Mouse (Mus musculus) kidney, adult 8-10 months (tissue): ENCODE results near the gene H6pd.

Source experiments
- DNase-seq, 2 experiments: peaks; one replicate each; pipeline ENCODE4 v3.0.0; 2022

Gene H6pd

GRCm38 (mm10) chr4:149998786-149999509 lies 9.9 kb downstream of the H6pd start:
- peak; percentile 74 to 81 for DNase-seq

GRCm38 (mm10) chr4:149997999-149998398 lies 10.8 kb downstream of the H6pd start:
- peak; percentile 13 to 14 for DNase-seq

GRCm38 (mm10) chr4:149996440-149996839 lies 12.4 kb downstream of the H6pd start:
- peak; percentile 25 to 30 for DNase-seq

GRCm38 (mm10) chr4:149995911-149996310 lies 12.9 kb downstream of the H6pd start:
- DNase-seq: peak in 1 of 2 experiments; percentile 13

GRCm38 (mm10) chr4:149994218-149994617 lies 14.6 kb downstream of the H6pd start:
- no peak for DNase-seq

GRCm38 (mm10) chr4:149992670-149993032 lies 16.2 kb downstream of the H6pd start:
- no peak for DNase-seq

- DNase-seq: peak in 1 of 2 experiments; percentile 9
Measured at GRCm38 (mm10) chr4:149991755-149992669, 16.8 kb downstream of the H6pd start.

GRCm38 (mm10) chr4:149990954-149991633 lies 17.7 kb downstream of the H6pd start:
- DNase-seq: peak; percentile 63 to 70

GRCm38 (mm10) chr4:149990212-149990953 lies 18.4 kb downstream of the H6pd start:
- DNase-seq: peak in 1 of 2 experiments; percentile 49

GRCm38 (mm10) chr4:149988931-149989556 lies 19.8 kb downstream of the H6pd start:
- DNase-seq: peak; percentile 92 to 94

- DNase-seq: peak in 1 of 2 experiments; percentile 11
Measured at GRCm38 (mm10) chr4:149988301-149988700, 20.5 kb downstream of the H6pd start.

- DNase-seq: no peak
Measured at GRCm38 (mm10) chr4:149986671-149987417, 22.0 kb downstream of the H6pd start.

GRCm38 (mm10) chr4:149983921-149984645 lies 24.7 kb downstream of the H6pd start:
- no peak for DNase-seq

- peak; percentile 67 to 73 for DNase-seq
Measured at GRCm38 (mm10) chr4:149982154-149982553, 26.7 kb downstream of the H6pd start.

- DNase-seq: peak; percentile 76 to 89
Measured at GRCm38 (mm10) chr4:149979819-149980308, 29.0 kb downstream of the H6pd start.

- DNase-seq: no peak
Measured at GRCm38 (mm10) chr4:149978820-149979219, 30.0 kb downstream of the H6pd start.

- DNase-seq: no peak
Measured at GRCm38 (mm10) chr4:149977801-149978544, 30.9 kb downstream of the H6pd start.

- no peak for DNase-seq
Measured at GRCm38 (mm10) chr4:149977181-149977580, 31.6 kb downstream of the H6pd start.

GRCm38 (mm10) chr4:149975730-149976254 lies 33.0 kb downstream of the H6pd start:
- no peak for DNase-seq
